Comparison of ENCODE assay signal across 32 mouse cellular contexts in the genomic region with DNA sequence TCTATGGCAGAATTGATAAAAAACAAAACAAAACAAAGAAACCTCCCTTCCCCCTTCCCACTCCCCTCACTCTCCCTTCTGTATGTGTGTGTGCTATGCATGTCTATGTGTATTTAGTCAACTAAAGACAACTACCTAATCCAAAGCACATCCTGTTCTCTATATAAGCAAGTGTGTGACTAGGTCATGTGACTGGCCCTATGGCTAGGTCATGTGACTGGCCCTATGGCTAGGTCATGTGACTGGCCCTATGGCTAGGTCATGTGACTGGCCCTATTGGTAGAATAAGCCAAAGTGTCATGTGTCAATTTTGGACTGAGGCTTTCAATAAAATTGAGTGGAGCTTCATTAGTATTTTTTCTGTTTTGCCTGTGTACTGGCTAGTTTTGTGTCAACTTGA.
"Had no signal": no experiment of that assay in that cellular context is flagged by ENCODE, and none has a peak within 500 bp of the region (broad histone marks: within the 10 kb centered on the region; RNA-seq: fewer than 3 reads in every experiment).

No protein-coding gene starts in this region.

- H3K4me3 ChIP-seq: limb, embryonic 10.5 days; limb, embryonic 12.5 days; limb, embryonic 13.5 days; limb, embryonic 15.5 days; liver, embryonic 12.5 days; liver, embryonic 13.5 days; liver, embryonic 15.5 days; lung, embryonic 15.5 days; megakaryocyte, embryonic 14.5 days; midbrain, embryonic 10.5 days; midbrain, embryonic 12.5 days; midbrain, embryonic 13.5 days; midbrain, embryonic 15.5 days; myocyte; neural tube, embryonic 12.5 days had no signal

- H3K4me2 ChIP-seq: limb, embryonic 12.5 days; limb, embryonic 13.5 days; limb, embryonic 15.5 days; liver, embryonic 11.5 days; liver, embryonic 12.5 days; liver, embryonic 13.5 days; liver, embryonic 15.5 days; lung, embryonic 14.5 days; lung, embryonic 15.5 days; midbrain, embryonic 11.5 days; midbrain, embryonic 12.5 days; midbrain, embryonic 13.5 days; midbrain, embryonic 15.5 days; neural tube, embryonic 12.5 days had no signal

- DNase-seq: left cerebral cortex, postnatal 4 days; liver; liver, embryonic 13.5 days; liver, postnatal 0 days; lung, adult 18-20 months; lung, adult 2 months; lung, embryonic 14.5 days; lung, postnatal 10 days; lung, postnatal 14 days; lung, postnatal 36 days; lung, postnatal 4 days; midbrain, embryonic 14.5 days had no signal

- H3K9ac ChIP-seq: limb, embryonic 12.5 days; limb, embryonic 13.5 days; limb, embryonic 15.5 days; liver, embryonic 12.5 days; liver, embryonic 13.5 days; liver, embryonic 14.5 days; liver, embryonic 15.5 days; liver, postnatal 0 days; lung, embryonic 14.5 days; lung, embryonic 15.5 days; midbrain, embryonic 12.5 days; midbrain, embryonic 13.5 days; midbrain, embryonic 15.5 days; neural tube, embryonic 12.5 days had no signal

- ATAC-seq: liver, embryonic 12.5 days; liver, postnatal 0 days; lung, postnatal 0 days; midbrain, embryonic 13.5 days; midbrain, embryonic 15.5 days; midbrain, embryonic 16.5 days had no signal

- H3K4me1 ChIP-seq: limb, embryonic 10.5 days; liver, embryonic 12.5 days; liver, embryonic 13.5 days; liver, embryonic 15.5 days; lung, embryonic 15.5 days; megakaryocyte, embryonic 14.5 days; midbrain, embryonic 15.5 days; neural tube, embryonic 12.5 days had no signal

- H3K9me3 ChIP-seq: limb, embryonic 10.5 days; limb, embryonic 12.5 days; limb, embryonic 13.5 days; limb, embryonic 15.5 days; liver, embryonic 13.5 days; liver, embryonic 15.5 days; lung, embryonic 15.5 days; midbrain, embryonic 10.5 days; midbrain, embryonic 12.5 days; midbrain, embryonic 13.5 days; midbrain, embryonic 15.5 days; neural tube, embryonic 12.5 days had no signal

- H3K27me3 ChIP-seq: limb, embryonic 12.5 days; limb, embryonic 15.5 days; liver, embryonic 12.5 days; liver, embryonic 13.5 days; liver, embryonic 15.5 days; lung, embryonic 15.5 days; megakaryocyte, embryonic 14.5 days; midbrain, embryonic 12.5 days; midbrain, embryonic 13.5 days; midbrain, embryonic 15.5 days; neural tube, embryonic 12.5 days had no signal

- H3K36me3 ChIP-seq: limb, embryonic 10.5 days; limb, embryonic 12.5 days; limb, embryonic 13.5 days; limb, embryonic 15.5 days; liver, embryonic 12.5 days; liver, embryonic 13.5 days; liver, embryonic 15.5 days; lung, embryonic 15.5 days; midbrain, embryonic 10.5 days; midbrain, embryonic 12.5 days; midbrain, embryonic 13.5 days; midbrain, embryonic 15.5 days; neural tube, embryonic 12.5 days had no signal

- H3K27ac ChIP-seq: limb, embryonic 10.5 days; limb, embryonic 12.5 days; limb, embryonic 13.5 days; limb, embryonic 15.5 days; liver, embryonic 12.5 days; liver, embryonic 13.5 days; liver, embryonic 14.5 days; liver, embryonic 15.5 days; lung, embryonic 15.5 days; macrophage; midbrain, embryonic 10.5 days; midbrain, embryonic 12.5 days; midbrain, embryonic 13.5 days; midbrain, embryonic 15.5 days; neural tube, embryonic 12.5 days had no signal
